Mouse (Mus musculus): ENCODE measurements around the gene Crnkl1.

Gene Crnkl1

DNA sequence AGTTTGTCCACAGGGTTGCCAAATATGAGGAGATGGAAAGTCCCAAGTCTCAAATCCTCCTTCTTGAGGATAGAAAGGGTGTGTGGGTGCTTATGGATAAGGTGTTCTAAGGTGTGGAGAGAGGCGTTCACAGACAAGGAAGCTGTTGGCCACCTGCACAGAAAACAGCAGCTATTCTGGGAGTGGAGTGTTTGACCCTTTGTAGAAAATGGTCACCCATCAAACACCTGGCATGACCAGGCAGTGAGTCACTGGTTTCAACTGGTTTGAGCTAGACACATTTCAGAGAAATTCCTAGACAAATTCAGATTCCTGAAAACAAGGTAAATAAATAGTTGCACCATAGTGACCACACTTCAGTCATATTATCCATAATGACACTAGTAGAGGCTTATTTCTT is 62.7 kb downstream of the Crnkl1 start:
- DNase-seq = no peak

GRCm38 (mm10) chr2:145871308-145871707 is 63.5 kb downstream of the Crnkl1 start:
- no peak for DNase-seq
